ENCODE assay signal across 8 mouse cellular contexts in genomic region chr12:3308541-3309241, GRCm38 (mm10). TPM values are rescaled to one million over a fixed set of nuclear protein-coding genes. Genes with fewer than 3 reads are reported as not detected.
A peak's percentile ranks its signal among the peaks of the same experiment; 100 is the strongest.
DNase-seq lines count a peak whose midpoint lies in the region; ATAC-seq and TF ChIP-seq lines count a peak whose summit lies in the region.

No protein-coding gene starts in this region.

- peak overlapping the region; percentile 94 for H3K27ac ChIP-seq in left cerebral cortex, adult 2 months
- H3K27ac ChIP-seq in forebrain, embryonic 11.5 days (ENCODE audit: low read depth, low read length), result peak overlapping the region; percentile 93
- peak overlapping the region; percentile 99 for H3K27ac ChIP-seq in kidney, postnatal 0 days
- H3K27ac ChIP-seq in macrophage, result peak overlapping the region; percentile 67
- H3K27ac ChIP-seq in stomach, embryonic 15.5 days, result peak overlapping the region; percentile 99

- H3K27me3 ChIP-seq in forebrain, embryonic 11.5 days (ENCODE audit: control insufficient read depth, insufficient read depth, low read length), result no peaks in the 10 kb centered on the region
- no peaks in the 10 kb centered on the region for H3K27me3 ChIP-seq in kidney, postnatal 0 days (ENCODE audit: insufficient read depth, low read length)
- no peaks in the 10 kb centered on the region for H3K27me3 ChIP-seq in stomach, embryonic 15.5 days (replicated peaks)

- H3K9me3 ChIP-seq in forebrain, embryonic 11.5 days (ENCODE audit: control insufficient read depth, low read length), result no peaks in the 10 kb centered on the region
- H3K9me3 ChIP-seq in kidney, postnatal 0 days (replicated peaks; ENCODE audit: low read length), result no peaks in the 10 kb centered on the region
- no peaks in the 10 kb centered on the region for H3K9me3 ChIP-seq in stomach, embryonic 15.5 days

- ATAC-seq in forebrain, embryonic 11.5 days (replicated peaks; ENCODE audit: low FRiP score), result no peak
- no peak for ATAC-seq in kidney, postnatal 0 days (replicated peaks; ENCODE audit: low FRiP score, low read depth)
- no peak for ATAC-seq in stomach, embryonic 15.5 days (ENCODE audit: insufficient read depth, low FRiP score, low read depth)

- H3K4me2 ChIP-seq in forebrain, embryonic 11.5 days (ENCODE audit: low read depth, low read length, severe bottlenecking), result peak overlapping the region; percentile 75
- peak overlapping the region; percentile 63 for H3K4me2 ChIP-seq in kidney, postnatal 0 days (ENCODE audit: low read length)
- H3K4me2 ChIP-seq in stomach, embryonic 15.5 days, result peak overlapping the region; percentile 75

- TF ChIP-seq CTCF in left cerebral cortex, adult 2 months (IDR thresholded peaks at IDR 0.05), result no peak
- TF ChIP-seq CTCF in kidney, postnatal 0 days (IDR thresholded peaks at IDR 0.05; ENCODE audit: low read depth), result no peak

- WGBS in forebrain, embryonic 11.5 days, result 4% methylated on average over 19 of the region's 19 CpGs
- 1% methylated on average over 19 of the region's 19 CpGs for WGBS in kidney, postnatal 0 days
- WGBS in macrophage (ENCODE audit: missing documents), result 1% methylated on average over 19 of the region's 19 CpGs
- WGBS in stomach, embryonic 15.5 days, result 2% methylated on average over 19 of the region's 19 CpGs

- H3K4me1 ChIP-seq in forebrain, embryonic 11.5 days (replicated peaks; ENCODE audit: control insufficient read depth, insufficient read depth, low read length), result peaks cover 4% of the 10 kb centered on the region; the same call in 1 of the 2 replicates
- no peaks in the 10 kb centered on the region for H3K4me1 ChIP-seq in kidney, postnatal 0 days (replicated peaks; ENCODE audit: insufficient read depth, low read length)
- peaks cover 7% of the 10 kb centered on the region for H3K4me1 ChIP-seq in stomach, embryonic 15.5 days

- H3K36me3 ChIP-seq in forebrain, embryonic 11.5 days (ENCODE audit: control insufficient read depth, insufficient read depth, low read length), result no peaks in the 10 kb centered on the region
- no peaks in the 10 kb centered on the region for H3K36me3 ChIP-seq in kidney, postnatal 0 days (ENCODE audit: insufficient read depth, low read length)
- H3K36me3 ChIP-seq in macrophage (ENCODE audit: inconsistent target), result no peaks in the 10 kb centered on the region
- no peaks in the 10 kb centered on the region for H3K36me3 ChIP-seq in stomach, embryonic 15.5 days

- H3K4me3 ChIP-seq in left cerebral cortex, adult 2 months, result peak overlapping the region; percentile 99
- peak overlapping the region; percentile 83 for H3K4me3 ChIP-seq in forebrain, embryonic 11.5 days (ENCODE audit: low read depth, low read length)
- H3K4me3 ChIP-seq in kidney, postnatal 0 days (replicated peaks; ENCODE audit: low read depth, low read length), result peak overlapping the region; percentile 84
- H3K4me3 ChIP-seq in macrophage (ENCODE audit: inconsistent target), result peak overlapping the region; percentile 95
- H3K4me3 ChIP-seq in stomach, embryonic 15.5 days (replicated peaks), result peak overlapping the region; percentile 94

- peaks cover 57% of the 10 kb centered on the region for H3K79me2 ChIP-seq in macrophage (ENCODE audit: inconsistent target)

- intact Hi-C loops in left cerebral cortex, adult 2 months (cut with DNase I), result loop anchor here (2.0 kb wide), 1 partner anchor 56 kb away; the partner anchor contains the start of gene Kif3c
- intact Hi-C loops in left cerebral cortex, postnatal 36 days (cut with DNase I), result loop anchor here (2.0 kb wide), 1 partner anchor 72 kb away; no protein-coding TSS in a partner anchor

- no peak for DNase-seq in left cerebral cortex, adult 2 months (ENCODE audit: extremely low spot score in 1 of 2, low spot score in 2 of 2)
- DNase-seq in left cerebral cortex, adult 9 months (ENCODE audit: low spot score in 2 of 2), result no peak
- DNase-seq in ZHBTc4 (ENCODE audit: low read depth, low spot score), result peak; percentile 66
- DNase-seq in forebrain, embryonic 11.5 days (ENCODE audit: low spot score), result no peak
- DNase-seq in kidney, postnatal 0 days (ENCODE audit: low spot score), result peak; percentile 57
- no peak for DNase-seq in left cerebral cortex, postnatal 36 days (ENCODE audit: low spot score in 2 of 2)

- H3K9ac ChIP-seq in forebrain, embryonic 11.5 days (ENCODE audit: low read length), result peak overlapping the region; percentile 84
- H3K9ac ChIP-seq in kidney, postnatal 0 days (ENCODE audit: low read depth, low read length), result peak overlapping the region; percentile 84
- peak overlapping the region; percentile 83 for H3K9ac ChIP-seq in stomach, embryonic 15.5 days

RNA-seq across cellular contexts. Expression of gene Rab10, which starts 1.1 kb away (rescaled TPM):
- total RNA-seq in left cerebral cortex, adult 2 months (2021), result 100 to 1,000 TPM; 132 to 134 TPM
- 111 and 118 TPM in 2 replicates for polyA plus RNA-seq in forebrain, embryonic 11.5 days (2014; fragmentation: Nextera tagmentation; extraction: Ambion mirVana)
- 71.1 and 78.3 TPM in 2 replicates for polyA plus RNA-seq in kidney, postnatal 0 days (2015; fragmentation: Nextera tagmentation; extraction: Ambion mirVana)
- total RNA-seq in macrophage (2018; cell fraction: chromatin; rRNA removed), result 100 to 1,000 TPM in 5 of 26 experiments, 10 to 100 TPM in 21; 17.3 to 133 (median 55.5) TPM
- 100 to 1,000 TPM; 110 to 277 (median 170) TPM for total RNA-seq in macrophage (2018; cell fraction: cytosol; rRNA removed)
- total RNA-seq in macrophage (2018; cell fraction: nucleus; rRNA removed), result 100 to 1,000 TPM in 16 of 26 experiments, 10 to 100 TPM in 10; 56.5 to 254 (median 127) TPM
- polyA plus RNA-seq in macrophage (2018), result 95.3 to 163 TPM (median 111 TPM) in 3 replicates
- 86.4 and 91.2 TPM in 2 replicates for polyA plus RNA-seq in stomach, embryonic 15.5 days (2015; fragmentation: Nextera tagmentation; extraction: Ambion mirVana)
- total RNA-seq in left cerebral cortex, postnatal 36 days (2021), result 100 to 1,000 TPM; 134 to 144 TPM

RNA-seq across cellular contexts. Expression of gene Kif3c, which starts 56.2 kb away (rescaled TPM):
- total RNA-seq in left cerebral cortex, adult 2 months (2021), result 100 to 1,000 TPM; 188 TPM
- 31.2 and 32.3 TPM in 2 replicates for polyA plus RNA-seq in forebrain, embryonic 11.5 days (2014; fragmentation: Nextera tagmentation; extraction: Ambion mirVana)
- polyA plus RNA-seq in kidney, postnatal 0 days (2015; fragmentation: Nextera tagmentation; extraction: Ambion mirVana), result 6.2 and 6.4 TPM in 2 replicates
- total RNA-seq in macrophage (2018; cell fraction: chromatin; rRNA removed), result 100 to 1,000 TPM in 6 of 26 experiments, 10 to 100 TPM in 17, 1 to 10 TPM in 3; 7.0 to 251 (median 56.0) TPM
- total RNA-seq in macrophage (2018; cell fraction: cytosol; rRNA removed), result 10 to 100 TPM in 14 of 26 experiments, 1 to 10 TPM in 12; 8.8 to 42.4 (median 15.7) TPM
- total RNA-seq in macrophage (2018; cell fraction: nucleus; rRNA removed), result 100 to 1,000 TPM in 1 of 26 experiments, 10 to 100 TPM in 22, 1 to 10 TPM in 3; 6.1 to 117 (median 44.0) TPM
- polyA plus RNA-seq in macrophage (2018), result 3.7 to 7.5 TPM (median 5.0 TPM) in 3 replicates
- 9.0 and 9.5 TPM in 2 replicates for polyA plus RNA-seq in stomach, embryonic 15.5 days (2015; fragmentation: Nextera tagmentation; extraction: Ambion mirVana)
- total RNA-seq in left cerebral cortex, postnatal 36 days (2021), result 100 to 1,000 TPM; 188 to 200 TPM

Comparison
In these comparisons a context has a peak if more than half of its experiments do, and no peak if none do; other contexts are left out.
1. DNase-seq: peak in ZHBTc4 (single experiment) and kidney, postnatal 0 days (single experiment); none in left cerebral cortex, adult 2 months (0 of 2), left cerebral cortex, adult 9 months (0 of 2), forebrain, embryonic 11.5 days (single experiment) and left cerebral cortex, postnatal 36 days (0 of 2).
2. Peak in every context shown above with its lines, with median percentiles within 50 percentile points of each other: H3K27ac ChIP-seq, H3K4me3 ChIP-seq, H3K4me2 ChIP-seq and H3K9ac ChIP-seq.